Mouse (Mus musculus) cerebellum, postnatal 36 days (tissue): ENCODE measurements around the gene Lcn12.

Experiments
- DNase-seq, 2 experiments: peaks; one replicate each; pipeline ENCODE4 v3.0.0; 2021 to 2022; ENCODE audit warnings: mixed read lengths in 2 of 2

The Lcn12 gene

DNA sequence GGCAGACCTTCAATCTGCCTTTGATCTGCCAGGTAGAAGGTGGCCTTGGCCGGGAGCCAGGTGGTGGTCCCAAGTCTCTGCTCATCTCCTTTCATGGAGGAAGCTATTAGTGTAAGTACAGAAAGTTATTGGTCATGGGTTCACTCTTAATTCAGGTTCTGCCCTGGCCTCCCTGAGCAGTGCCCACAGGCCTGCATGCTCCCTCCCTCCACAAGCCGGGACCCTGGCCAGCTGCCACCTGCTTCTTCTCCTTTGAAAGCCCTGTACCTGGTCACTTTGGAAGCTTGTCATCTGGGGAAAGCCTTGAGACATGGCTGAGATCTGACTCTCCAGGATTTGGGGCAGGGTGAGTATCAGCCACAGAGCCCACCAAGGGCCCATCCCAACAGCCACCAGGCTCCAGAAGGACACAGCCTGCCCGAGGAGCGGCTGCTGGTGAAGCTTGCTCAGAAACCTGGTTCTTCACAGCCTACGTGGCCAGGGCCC, at the start of gene Lcn12:
Lcn12 (minus strand) TSS at position 436 of the 486 bp plus-strand sequence.
- DNase-seq: peak; percentile 77 to 86

DNA sequence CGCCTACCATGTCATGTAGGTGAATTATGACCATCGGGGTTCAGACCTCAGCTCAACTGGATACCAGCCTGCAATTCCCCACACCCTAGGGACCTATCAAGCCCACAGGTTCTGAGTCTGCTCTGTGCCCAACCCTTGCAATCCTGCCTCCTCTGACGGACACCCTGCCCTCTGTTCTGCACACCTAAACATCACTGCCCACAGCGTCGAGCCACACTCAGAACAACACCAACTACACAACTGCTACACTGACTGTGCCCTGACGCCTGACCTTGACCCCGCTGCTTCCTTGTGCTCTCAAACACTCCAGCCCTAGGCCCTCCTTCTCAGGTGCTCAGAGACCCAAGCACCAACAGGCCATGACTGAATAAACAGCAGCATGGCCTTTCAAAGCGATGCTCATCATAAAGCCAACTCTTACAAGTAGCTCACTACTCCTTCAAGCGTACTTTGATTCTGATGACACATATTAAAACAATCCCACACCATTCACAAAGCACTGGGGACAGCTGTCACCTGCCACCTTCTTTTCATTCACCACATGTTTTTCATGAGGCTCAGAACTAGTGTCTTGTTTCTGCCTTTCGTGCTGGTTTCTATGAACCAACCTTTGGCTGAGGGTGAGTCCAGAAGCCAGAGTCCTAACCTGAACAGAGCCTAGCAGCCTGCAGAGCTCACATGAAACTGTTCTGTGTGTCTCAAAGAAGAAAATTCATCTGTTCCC, 48.1 kb upstream of the Lcn12 start:
- DNase-seq: no peak

DNA sequence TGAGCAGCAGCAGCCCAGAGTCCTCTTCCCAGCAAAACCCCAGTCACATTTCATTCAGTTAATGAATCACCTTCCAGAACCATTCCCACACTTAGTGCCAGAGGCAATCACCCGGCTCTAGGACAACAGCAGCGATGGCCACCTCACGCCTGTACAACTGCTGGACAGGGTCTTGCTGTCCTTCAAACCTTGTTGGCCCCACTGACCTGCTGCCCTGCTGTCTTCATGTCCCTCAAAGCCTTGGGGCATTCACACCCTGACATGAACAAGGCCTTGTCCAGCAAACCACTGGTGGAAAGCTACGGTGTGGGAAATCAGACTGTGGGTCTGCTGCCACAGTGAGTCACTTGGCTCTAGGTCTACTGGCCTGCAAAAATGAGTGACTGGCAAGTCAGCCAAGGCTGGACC, 46.8 kb upstream of the Lcn12 start:
- no peak for DNase-seq

DNA sequence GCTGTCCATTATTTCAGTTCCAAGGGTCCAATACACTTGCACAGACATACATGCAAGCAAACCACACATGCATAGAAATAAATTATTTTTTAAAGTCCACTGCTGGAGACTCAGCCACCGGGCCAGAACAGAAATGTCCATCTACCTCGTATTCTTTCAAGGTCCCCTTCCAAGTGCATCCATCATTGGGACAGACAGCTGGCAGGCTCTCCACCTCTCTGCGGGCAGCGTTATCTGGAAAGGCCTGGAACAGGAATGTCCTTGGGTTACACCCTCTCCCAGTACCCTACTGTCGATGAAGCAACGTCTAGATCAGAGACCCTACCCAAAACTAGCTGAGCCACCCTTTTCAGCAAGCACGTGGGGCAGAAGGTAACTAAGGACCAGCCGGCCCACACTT, 42.8 kb upstream of the Lcn12 start:
- no peak for DNase-seq

DNA sequence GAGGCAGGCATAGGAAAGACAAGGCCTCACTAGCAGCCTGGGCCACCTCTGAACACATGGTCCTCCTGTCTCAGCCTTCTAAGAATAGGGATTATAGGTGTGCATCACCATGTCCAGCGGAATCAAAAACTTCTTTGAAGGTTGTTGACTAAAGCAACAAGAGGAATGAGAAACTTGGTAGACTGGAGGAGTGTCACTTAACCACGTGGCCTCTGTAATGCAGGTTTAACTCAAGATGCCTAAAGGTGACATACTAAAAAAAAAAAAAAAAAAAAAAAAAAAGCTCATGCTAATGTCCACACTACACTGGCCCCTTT, 41.1 kb upstream of the Lcn12 start:
- DNase-seq: no peak

DNA sequence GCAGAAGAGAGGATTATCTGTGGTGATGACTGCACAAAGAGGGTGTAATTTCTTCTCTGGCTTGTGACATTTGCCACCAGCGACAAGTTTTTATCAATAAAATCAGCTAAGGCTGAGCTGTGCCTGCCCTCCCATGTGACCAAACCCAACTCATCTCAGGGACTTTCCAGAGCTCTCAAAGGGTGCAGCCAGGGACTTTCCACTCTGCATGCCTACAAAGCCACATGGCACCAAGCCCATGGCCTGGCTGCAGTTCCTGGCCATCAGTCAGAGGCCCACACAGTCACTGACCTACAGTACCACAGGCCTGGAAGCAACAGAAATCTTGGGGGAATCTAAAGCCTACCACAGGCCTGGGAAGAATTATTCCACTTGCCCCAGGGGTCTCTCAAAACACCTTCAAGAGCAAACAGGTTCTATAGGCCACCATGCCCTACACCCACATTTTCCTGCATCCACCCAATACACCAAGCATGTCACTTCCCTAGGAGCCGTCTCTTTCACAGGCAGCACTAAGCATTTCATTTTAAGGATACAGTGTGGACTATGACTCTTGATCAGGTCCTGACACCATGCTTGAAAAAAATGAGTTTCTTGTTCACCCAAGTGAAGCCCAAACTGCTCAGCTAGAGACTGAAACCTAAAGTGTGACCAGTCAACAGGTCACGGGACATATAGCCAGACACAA, 40.6 kb upstream of the Lcn12 start:
- DNase-seq: peak; percentile 88

DNA sequence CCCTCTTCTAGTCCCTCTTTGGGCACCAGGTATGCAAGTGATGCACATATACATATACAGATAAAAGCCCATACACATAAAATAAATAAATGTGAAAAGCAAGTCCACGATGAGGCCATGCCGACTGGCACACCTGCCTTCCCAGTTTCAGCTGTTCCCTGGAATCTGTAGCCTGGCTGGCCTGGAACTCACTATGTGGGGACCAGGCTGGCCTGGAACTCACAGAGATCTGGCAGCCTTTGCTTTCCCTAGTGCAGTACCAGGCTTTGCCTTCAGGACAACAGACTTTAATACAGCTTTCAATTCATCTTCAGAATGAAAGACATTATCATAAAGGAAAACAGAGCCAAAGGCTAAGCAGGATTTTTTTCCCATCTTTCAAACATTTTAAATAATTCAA, 40.0 kb upstream of the Lcn12 start:
- DNase-seq: no peak

DNA sequence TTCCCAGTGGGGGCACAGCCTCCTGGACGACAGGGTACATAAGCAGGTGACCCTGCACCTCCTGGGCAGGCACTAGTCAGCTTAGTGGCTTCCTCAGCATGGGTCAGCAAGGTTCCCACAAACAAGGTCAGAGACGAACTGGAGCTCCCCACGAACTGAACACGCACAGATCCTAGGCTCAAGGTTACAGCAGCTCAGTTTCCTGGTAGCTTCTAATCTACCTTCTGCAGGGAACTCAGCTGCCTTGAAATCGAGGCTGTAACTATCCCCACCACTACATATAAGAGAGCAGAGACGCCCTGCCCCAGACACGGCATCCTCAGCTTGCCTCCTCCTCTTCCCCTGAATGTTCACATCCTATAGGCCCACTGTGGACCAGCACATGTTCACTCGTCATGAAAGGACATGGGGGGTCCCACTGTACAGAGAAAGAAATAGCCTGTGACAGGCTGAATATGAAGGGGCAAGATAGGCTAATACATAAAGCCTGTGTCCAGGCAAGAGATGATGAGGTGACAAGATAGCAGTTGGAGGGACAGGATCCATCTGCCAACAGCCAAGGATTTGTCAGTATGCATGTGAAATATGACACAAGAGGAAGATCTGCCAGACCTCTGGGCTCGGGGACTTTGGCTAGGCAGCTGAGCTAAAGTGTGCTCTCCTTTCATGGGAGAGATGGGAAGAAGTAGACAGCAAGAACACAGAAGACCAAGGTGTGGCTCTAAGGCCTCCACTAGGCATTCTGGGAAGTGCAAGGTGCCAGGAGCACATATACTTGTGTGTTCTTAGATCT, 33.0 kb upstream of the Lcn12 start:
- DNase-seq: no peak

DNA sequence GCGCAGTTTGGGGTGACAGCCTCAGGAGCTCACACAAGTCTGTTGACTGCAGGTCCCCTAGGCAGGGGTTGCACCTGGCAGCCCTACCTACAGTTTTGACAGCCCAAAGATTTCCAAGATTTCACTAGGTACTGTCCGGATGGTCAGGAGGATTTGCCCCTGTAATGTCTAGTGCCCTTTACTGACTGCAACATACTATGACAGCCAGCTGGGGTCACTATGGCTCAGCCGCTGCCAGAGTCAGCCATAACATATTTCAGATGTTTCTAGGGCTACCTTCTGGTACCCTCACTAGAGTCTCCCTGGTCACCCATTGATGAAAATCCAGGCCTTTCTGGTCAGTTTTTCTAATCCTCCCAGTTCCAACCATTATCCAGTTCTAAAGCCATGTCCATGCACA, 16.2 kb upstream of the Lcn12 start:
- no peak for DNase-seq

DNA sequence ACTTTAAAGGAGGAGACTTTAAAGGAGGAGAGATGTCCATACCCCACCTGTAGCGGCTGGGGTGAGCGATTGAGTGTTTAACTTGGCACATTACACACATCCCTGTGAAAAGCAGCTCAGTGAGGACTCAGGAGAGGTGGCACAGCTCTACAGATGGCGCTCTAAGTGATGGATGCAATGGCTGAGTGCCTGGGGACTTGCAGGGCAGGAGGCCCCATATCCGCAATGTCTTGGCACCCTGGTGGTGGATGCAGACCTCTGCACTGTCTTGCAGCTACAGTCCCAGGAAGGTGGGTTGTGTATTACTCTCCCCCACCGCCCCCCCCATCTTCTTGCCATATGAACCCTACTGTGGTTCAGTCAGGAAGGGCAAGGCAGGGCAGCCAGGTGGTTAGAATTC, 13.3 kb upstream of the Lcn12 start:
- DNase-seq: no peak

DNA sequence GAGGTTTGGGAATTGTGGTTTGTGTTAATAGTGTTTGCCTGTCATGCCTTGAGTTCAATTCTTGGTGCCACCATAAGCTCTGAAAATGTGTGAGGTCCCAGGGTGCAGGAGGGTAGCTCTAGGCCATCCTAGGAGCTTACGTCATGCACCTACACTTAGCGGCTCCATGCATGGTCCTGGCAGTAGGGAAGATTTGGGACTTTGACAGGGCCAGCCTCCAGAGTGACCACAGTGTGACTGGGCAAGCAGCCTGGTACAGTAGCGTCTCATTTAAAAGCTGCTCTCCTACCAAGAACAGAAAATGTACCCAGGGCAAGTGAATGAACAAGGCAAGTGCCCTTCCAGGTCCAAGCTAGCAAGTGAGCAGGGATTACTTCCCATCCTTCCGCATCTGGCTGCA, 12.1 kb upstream of the Lcn12 start:
- DNase-seq: no peak

DNA sequence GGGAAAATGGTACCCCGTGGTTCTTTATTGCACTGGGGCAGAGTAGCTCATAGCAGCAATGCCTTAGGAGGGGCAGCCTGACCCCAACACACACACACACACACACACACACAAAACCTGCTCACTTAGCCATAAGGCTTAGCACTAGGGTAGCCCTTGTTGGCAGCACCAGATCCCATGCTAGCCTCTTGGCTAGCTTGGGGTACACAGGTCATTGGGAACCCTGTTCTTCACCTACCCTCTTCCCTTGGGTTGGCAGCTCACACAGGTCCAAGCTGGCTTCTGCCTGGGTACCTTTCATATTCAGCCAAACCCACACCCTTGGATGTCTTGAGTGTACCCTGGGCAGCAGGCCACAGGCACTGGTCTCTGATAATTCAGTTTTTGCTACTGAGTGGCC, 11.3 kb upstream of the Lcn12 start:
- DNase-seq: no peak

DNA sequence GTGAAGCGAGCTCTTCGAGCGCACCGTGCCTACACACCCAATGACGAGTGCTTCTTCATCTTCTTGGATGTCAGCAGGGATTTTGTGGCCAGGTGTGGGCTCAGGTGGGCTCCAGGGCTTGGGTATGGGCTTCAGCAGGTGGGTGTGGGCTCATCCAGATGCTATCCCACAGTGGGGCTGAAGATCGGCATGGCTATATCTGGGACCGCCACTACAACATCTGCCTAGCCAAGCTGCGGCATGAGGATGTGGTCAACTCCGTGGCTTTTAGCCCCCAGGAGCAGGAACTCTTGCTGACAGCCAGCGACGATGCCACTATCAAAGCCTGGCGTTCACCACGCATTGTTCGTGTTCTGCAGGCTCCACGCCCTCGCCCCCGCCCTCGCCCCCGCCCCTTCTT, 10.8 kb upstream of the Lcn12 start:
- DNase-seq: no peak

DNA sequence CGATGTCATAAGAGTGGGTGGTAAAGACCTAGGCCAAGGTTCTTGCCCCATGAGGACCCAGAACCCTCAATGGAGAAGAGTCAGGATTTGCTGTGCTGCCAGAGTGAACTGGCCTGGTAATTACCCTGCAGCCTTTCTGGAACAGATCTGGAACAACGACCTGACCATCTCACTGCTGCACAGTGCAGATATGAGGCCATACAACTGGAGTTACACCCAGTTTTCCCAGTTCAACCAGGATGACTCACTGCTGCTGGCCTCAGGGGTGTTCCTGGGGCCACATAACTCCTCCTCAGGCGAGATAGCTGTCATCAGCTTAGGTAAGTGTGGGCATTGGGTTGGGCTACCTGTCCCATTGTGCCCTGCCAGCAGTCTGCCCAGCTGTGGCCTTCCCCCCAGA, 9.0 kb upstream of the Lcn12 start:
- no peak for DNase-seq

DNA sequence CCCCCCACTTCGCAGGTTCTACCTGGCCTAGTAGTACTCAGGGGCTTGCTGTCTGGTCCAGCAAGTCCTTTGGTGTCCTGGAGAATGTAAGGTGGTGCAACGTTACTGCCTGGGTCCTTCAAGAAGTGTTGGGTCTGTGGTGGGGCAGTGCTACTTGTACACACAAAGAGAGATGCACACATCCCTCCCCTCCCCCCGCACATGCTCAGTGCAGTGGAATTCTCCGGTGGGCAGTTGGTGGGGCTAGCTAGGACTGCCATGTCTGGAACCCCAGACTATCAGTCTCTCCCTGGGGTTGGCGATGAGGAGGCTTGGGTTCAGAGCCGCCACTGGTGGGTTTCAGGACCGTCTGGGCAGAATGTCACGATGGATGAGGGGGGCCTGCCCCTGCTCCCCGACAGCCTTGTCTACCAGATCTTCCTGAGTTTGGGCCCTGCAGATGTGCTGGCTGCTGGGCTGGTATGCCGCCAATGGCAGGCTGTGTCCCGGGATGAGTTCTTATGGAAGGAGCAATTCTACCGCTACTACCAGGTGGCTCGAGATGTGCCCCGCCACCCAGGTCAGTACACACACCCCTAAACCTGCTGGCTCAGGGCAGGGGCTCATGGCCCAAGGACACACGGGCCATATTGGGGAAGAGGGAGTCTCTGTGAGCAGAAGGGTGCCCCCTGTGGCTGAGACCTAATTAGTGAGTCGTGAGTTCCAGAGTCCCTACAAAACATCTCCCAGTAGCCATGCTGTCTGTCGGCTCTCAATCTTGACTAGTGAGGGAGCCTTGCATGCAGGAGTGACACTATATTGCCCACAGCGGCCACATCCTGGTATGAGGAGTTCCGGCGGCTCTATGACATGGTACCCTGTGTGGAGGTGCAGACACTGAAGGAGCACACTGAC, 8.1 kb upstream of the Lcn12 start, which contains the start of gene C8g:
C8g (minus strand) TSS at position 127 of the 894 bp plus-strand sequence.
- DNase-seq: no peak

DNA sequence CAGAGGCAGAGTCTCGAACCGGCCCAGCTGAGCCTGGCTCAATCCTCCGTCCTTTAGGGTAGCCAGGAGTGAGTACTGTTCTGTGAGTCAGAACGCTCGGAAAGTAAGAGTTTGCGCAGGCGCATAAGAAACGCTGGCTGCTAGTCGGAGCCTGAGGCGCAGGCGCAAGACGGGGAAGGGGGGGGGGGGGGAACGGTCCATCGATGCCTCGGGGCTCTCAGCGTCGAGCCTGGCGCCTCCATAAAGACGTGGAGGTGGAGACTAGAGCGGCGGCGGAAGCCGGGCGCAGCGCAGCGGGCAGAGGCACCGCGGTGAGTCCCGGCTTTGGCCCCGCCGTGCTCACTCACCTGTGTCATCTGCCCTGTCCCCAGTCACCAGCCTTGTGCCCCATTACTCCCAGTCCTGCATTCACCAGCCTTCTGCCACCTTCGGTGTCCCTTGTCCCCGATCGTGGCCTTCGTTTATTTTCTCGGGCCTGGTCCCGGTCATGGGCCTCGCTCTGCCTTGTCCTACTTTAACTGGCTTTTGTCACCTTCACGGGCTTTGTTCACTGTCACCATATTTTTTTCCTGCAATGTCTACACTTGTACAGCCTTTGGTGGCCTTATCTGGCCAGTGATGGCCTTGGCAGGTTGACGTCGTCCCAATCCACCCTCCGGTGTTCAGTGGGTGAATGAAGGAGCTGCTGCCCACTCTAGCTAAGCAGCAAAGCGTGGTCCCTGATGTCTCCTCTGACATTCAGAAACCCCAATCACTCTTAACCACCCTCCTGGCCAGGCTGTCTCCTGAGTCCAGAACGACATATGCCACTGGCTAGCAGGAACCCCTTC, 7.1 kb upstream of the Lcn12 start, which contains the start of gene Fbxw5:
Fbxw5 (plus strand) TSS at position 175 of the 830 bp plus-strand sequence.
- peak; percentile 85 for DNase-seq

DNA sequence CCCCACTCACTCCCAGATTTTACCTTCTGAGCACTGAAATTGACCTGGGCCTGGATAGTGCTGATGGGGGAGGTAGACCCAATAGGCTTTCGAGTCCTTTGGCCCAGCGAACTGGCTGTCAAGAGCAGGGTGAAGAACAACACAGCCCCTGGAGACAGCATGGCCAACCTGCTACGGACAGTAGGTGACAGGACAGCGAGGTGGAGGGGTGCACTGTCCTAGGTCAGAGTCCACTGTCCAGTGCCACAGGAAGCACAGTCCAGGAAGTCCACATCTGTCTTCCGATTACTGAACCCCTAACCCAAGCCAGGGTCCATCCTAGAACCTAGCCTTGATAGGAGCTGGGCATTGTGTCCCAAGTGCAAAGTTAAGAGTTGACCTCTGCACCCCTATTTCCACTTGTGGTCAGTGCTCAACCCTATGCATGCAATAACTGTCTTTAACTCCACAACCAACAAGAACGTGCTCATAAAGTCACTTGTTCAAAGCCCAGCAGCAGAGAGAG, 6.4 kb upstream of the Lcn12 start:
- no peak for DNase-seq

DNA sequence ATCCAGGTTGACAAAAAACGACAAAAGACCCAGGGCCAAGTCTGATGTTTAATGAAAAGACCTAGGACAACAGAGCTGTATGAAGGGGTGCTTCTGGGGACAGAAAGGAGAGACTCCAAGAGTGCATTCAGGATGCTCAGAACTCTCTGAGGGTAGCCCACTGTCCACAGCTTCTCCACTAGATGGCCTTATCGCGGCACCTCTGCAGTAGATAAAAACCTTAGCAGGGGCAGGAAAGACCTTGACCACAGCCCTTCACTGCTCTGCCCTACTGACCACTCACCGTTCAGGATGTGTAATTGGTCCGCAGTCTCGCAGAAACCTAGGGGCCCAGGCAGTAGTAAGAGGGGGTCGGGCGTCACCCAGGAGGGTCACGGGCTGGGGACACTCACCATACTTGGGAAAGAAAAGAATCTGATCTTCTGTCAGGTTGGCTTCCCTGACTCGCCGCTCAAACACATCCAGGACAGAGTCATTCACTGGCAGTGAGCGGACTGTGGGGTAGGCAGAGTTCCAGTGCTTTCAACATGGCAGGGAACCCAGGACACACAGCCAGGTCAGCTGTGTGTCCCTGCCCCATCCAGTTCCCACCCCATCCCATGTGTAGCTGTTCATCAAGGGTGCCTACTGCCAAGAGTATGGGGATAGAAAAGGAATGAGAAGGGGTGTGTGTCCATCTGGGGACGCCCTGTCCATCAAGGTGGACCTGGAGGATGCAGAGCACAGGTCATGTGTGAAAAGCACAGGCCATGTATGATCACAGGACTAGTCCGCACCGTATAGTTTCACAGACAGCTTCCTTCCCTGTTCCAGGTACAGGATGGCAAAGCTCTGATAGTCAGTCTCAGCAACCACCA, 5.1 kb upstream of the Lcn12 start:
- no peak for DNase-seq

DNA sequence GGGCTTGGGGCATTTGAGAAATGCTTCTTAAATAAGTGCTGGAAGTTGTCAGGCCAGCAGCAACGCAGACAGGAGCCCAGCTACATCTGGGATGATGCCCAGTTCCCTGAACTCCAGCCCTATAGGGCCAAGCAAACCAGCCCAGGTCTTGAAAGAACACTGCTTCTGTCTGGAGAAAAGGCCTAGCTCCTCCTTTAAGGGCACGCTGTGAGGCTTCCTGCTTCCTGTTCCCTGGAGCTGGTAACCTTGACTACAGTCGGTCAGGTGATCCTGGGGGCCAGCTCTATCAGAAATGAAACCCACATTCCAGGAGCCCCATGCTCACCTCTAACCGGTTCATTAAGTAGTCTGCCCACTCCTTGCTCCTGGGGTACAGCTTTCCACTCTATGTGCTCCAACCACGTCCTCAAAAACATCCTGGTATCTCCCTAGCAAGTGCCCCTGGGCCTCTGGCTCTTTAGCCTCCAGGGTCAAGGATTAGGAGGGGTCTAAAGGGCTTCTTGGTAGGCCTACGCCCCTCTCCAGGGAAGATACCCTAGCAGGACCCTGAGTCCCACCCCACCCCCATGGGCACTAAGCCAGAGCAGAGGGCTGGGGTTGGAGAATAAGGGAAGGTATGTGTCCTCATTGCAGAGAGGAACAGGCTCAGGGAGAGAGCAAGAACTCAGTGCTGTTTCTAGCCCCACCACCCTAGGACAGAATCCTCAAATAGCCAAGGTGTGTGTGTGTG, 4.3 kb upstream of the Lcn12 start:
- no peak for DNase-seq

DNA sequence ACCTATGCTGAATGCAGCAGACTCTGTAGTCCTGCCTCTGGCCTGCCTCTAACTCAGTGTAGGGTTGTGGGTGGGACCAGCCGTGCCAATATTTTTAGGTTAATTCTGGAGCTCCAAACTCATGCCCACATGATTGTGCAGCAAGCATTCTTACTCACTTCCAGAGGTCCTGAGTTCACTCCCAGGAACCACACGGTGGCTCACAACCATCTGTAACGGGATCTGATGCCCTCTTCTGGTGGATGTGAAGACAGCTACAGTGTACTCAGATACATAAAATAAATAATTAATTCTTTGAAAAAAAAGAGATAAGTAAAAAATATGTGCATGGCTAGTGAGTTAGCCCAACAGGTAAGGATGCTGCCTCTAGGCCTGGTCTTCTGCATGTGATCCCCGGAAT, 2.8 kb upstream of the Lcn12 start:
- peak in 1 of 2 experiments; percentile 49 for DNase-seq
